Mouse (Mus musculus) heart, postnatal 0 days (tissue): ENCODE measurements around the gene Ywhag. TPM values are rescaled to one million over a fixed set of nuclear protein-coding genes. Genes with fewer than 3 reads are reported as not detected.
A peak's percentile ranks its signal among the peaks of the same experiment; 100 is the strongest.

ENCODE experiments used
- ATAC-seq: fragments of 200-750 bp; cut with Nextera tagmentation; 2 replicates; pipeline ENCODE4 v1.8.0; 2017; ENCODE audit warnings: low read depth, moderate number of reproducible peaks, moderate library complexity; ENCODE audit not compliant: insufficient read depth
- DNase-seq: peaks from one replicate; pipeline ENCODE4 v3.0.0-alpha.2; 2016; ENCODE audit warnings: low spot score
- H3K27ac ChIP-seq: fragments of 300-500 bp; sonication (generic); 2 replicates; pipeline ENCODE4 v1.5.1; 2014; ENCODE audit warnings: low read depth, mild to moderate bottlenecking
- H3K27me3 ChIP-seq: fragments of 300-500 bp; sonication (generic); 2 replicates; pipeline ENCODE4 v1.6.1; 2014; ENCODE audit warnings: low read length, mixed read lengths; ENCODE audit not compliant: control insufficient read depth, insufficient read depth
- H3K36me3 ChIP-seq: fragments of 300-500 bp; sonication (generic); replicated peaks from 2 replicates; pipeline ENCODE4 v1.6.1; 2014; ENCODE audit warnings: low read length, mixed read lengths; ENCODE audit not compliant: control insufficient read depth, insufficient read depth
- H3K4me1 ChIP-seq: fragments of 300-500 bp; sonication (generic); 2 replicates; pipeline ENCODE4 v1.6.1; 2014; ENCODE audit warnings: antibody characterized with exemption; ENCODE audit not compliant: control insufficient read depth, insufficient read depth
- H3K4me2 ChIP-seq: fragments of 300-500 bp; sonication (generic); 2 replicates; pipeline ENCODE4 v1.6.1; 2014; ENCODE audit warnings: low read depth, mild to moderate bottlenecking, low read length, moderate library complexity
- H3K4me3 ChIP-seq: fragments of 300-500 bp; sonication (generic); 2 replicates; pipeline ENCODE4 v1.5.1; 2014; ENCODE audit warnings: low read depth, low read length
- H3K9ac ChIP-seq: fragments of 300-500 bp; sonication (generic); replicated peaks from 2 replicates; pipeline ENCODE4 v1.6.1; 2014; ENCODE audit warnings: low read depth, low read length, mixed read lengths
- H3K9me3 ChIP-seq: fragments of 300-500 bp; sonication (generic); replicated peaks from 2 replicates; pipeline ENCODE4 v1.6.1; 2016; ENCODE audit warnings: low read length; ENCODE audit not compliant: control insufficient read depth
- CTCF ChIP-seq: IDR thresholded peaks from 2 replicates; pipeline ENCODE4 v1.5.1; 2016; ENCODE audit warnings: antibody characterized with exemption, control low read depth, low read depth
- EP300 ChIP-seq: IDR thresholded peaks from 2 replicates; pipeline ENCODE4 v1.6.1; 2016; ENCODE audit warnings: antibody characterized with exemption, low read depth
- WGBS: fragments of 180-500 bp; shearing (Covaris S2); extraction: QIAGEN DNeasy Blood & Tissue Kit; methylation state at CpG from one replicate; pipeline ENCODE4 v1.1.7; 2014; 5-methylcytosine and 5-hydroxymethylcytosine counted together
- polyA plus RNA-seq: library from polyadenylated mRNA; unstranded; fragments of >200 nt; fragmentation: Nextera tagmentation; extraction: Ambion mirVana; gene quantifications from 2 replicates; pipeline ENCODE4 v1.2.1, GENCODE M21; 2015
- total RNA-seq: library from RNA; depleted of rRNA; stranded (reverse); fragments of >200 nt; gene quantifications from 2 replicates; pipeline ENCODE4 v1.2.3, GENCODE M21; 2014; ENCODE audit warnings: low replicate concordance

Gene Ywhag
- total and polyA plus RNA-seq, 2 experiments from 2014 or later = 67.2 to 149 TPM

DNA sequence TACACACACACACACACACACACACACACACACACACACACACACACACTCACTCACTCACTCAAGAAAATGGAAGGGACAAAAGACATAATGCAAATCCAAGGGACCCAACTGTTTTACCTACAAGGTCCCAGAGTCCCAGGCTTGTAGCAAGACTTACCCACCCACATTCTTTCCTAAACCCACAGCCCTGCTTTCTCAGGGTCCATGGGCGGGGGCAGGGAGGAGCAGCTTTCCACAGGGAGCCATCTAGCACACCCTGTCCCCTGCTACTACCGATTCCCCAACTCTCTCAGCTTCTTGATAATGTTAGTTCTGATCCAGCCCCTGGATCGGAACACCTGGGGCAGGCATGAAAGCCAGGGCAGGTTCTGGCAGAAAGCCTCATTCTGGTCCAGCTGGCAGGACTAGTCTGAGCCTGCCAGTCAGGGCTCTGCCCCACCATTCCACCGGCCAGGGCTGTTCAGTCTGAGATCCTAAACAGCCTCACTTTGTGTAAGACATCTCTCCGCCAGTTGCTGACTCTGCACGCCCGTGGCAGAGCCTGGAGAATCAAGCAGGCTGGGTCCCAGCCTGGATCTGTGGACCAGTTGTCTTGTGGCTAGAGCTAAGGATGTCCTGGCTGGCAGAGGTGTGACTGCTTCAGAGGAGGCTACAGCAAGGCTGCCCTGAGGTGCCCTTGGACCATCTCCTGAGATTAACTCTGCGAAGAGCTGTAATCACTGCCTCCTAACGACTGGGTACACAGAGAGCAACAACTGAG is 41.6 kb downstream of the Ywhag start:
- Histone ChIP-seq H3K9me3 (no peaks in the 10 kb centered on the region), H3K4me1 (peaks cover 3% of the 10 kb centered on the region; the same call in 1 of the 2 replicates), H3K4me3 (no peak overlapping the region), H3K9ac (no peak overlapping the region), H3K27ac (peak overlapping the region; percentile 35; the same call in 1 of the 2 replicates), H3K36me3 (no peaks in the 10 kb centered on the region), H3K4me2 (no peak overlapping the region), H3K27me3 (no peaks in the 10 kb centered on the region)
- DNase-seq (no peak), ATAC-seq (no peak)
- TF ChIP-seq CTCF (no peak), EP300 (no peak)
- 37% methylated on average over 9 of the region's 9 CpGs for WGBS

DNA sequence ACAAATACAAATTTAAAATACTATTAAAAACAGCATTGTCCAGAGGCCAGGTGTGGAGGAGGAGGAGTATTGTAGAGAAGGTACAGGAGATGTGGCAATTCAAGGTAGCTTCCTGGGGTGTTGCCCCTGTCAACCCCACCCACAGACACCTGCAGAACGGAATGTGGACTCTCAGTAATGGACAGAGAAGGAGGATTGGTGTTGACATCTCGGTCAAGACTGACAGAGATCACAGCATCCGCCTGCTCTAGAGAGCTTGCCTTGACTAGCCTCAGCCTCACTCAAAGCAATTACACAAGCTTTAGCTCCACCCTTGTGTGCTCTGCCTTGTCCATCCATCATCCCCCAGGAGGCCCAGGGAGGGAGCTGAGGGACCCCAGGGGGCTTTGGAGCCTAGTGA is 43.5 kb downstream of the Ywhag start:
- H3K9me3 ChIP-seq = no peaks in the 10 kb centered on the region
- no peak overlapping the region for H3K4me2 ChIP-seq
- no peak overlapping the region for H3K27ac ChIP-seq
- no peak overlapping the region for H3K9ac ChIP-seq
- peaks cover 6% of the 10 kb centered on the region; the same call in 1 of the 2 replicates for H3K4me1 ChIP-seq
- TF ChIP-seq EP300 (no peak), CTCF (no peak)
- 54% methylated on average over 3 of the region's 3 CpGs for WGBS
- H3K36me3 ChIP-seq = no peaks in the 10 kb centered on the region
- DNase-seq = no peak
- H3K27me3 ChIP-seq = no peaks in the 10 kb centered on the region
- no peak for ATAC-seq
- no peak overlapping the region for H3K4me3 ChIP-seq

DNA sequence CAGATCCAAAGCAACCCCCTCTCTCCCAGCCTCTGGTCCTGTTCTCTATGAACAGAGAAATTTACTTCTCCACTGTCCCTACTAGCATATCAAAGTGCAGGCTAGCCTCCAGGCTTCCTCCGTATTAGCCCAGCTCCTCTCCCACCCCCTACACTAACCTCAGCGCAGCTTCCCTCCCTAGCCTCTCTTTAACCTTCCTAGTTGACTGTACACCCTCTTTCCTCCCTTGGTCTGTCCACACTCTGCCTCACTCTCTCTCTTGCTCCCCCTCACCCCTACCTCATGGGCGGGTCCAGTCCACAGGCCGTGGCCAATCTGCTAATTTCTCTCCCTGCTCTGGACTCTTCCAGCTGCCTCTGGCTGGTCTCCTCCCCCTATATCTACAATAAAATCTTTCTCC is 44.1 kb downstream of the Ywhag start:
- DNase-seq (no peak), ATAC-seq (no peak)
- Histone ChIP-seq H3K9me3 (no peaks in the 10 kb centered on the region), H3K4me3 (no peak overlapping the region), H3K36me3 (no peaks in the 10 kb centered on the region), H3K27me3 (no peaks in the 10 kb centered on the region), H3K27ac (no peak overlapping the region), H3K9ac (no peak overlapping the region), H3K4me2 (no peak overlapping the region), H3K4me1 (peaks cover 6% of the 10 kb centered on the region; the same call in 1 of the 2 replicates)
- WGBS = 45% methylated on average over 4 of the region's 4 CpGs
- TF ChIP-seq EP300 = no peak
- no peak for TF ChIP-seq CTCF

DNA sequence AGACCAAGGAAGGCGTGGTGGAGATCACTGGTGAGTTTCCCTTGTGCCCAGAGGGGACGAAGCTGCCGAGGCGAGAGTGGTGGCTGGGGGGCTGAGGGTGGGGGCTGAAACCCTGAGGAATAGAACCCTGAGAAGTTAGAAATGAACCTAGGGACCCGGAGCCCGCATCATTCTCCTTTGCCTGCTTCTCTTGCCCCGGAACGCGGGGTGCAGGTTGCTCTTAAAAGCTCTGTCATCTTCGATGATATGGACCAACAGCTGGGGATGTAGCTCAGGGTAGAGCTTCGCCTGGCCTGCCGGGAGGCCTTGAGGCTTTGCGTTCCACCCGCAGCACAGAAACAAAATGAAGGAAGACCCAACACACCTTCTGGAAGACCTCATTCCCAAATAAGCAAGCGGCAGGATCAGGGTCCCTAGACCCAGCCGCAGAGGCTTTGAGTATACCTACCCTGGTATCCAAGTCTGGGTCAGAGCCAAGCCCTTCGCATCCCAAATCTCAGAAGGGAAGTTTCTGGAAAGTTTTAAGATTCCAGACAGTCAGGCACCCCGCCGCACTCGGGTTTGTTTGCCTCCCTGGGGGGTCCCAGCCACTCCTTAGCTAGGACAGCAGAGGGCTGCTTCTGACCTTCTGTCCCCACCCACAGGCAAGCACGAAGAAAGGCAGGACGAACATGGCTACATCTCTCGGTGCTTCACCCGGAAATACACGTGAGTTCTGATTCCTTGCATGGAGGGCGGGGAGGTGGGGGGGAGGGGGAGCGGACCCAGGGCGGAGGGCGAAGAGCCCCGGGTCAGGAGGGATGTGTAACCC is 45.8 kb downstream of the Ywhag start:
- H3K9ac ChIP-seq = peak overlapping the region; percentile 81
- ATAC-seq (no peak; the same call in 1 of the 2 replicates), DNase-seq (no peak)
- TF ChIP-seq CTCF = no peak
- no peak for TF ChIP-seq EP300
- peak overlapping the region; percentile 65 for H3K4me3 ChIP-seq
- peak overlapping the region; percentile 82 for H3K27ac ChIP-seq
- no peaks in the 10 kb centered on the region for H3K9me3 ChIP-seq
- peak overlapping the region; percentile 66 for H3K4me2 ChIP-seq
- H3K36me3 ChIP-seq = no peaks in the 10 kb centered on the region
- H3K4me1 ChIP-seq = peaks cover 6% of the 10 kb centered on the region; the same call in 1 of the 2 replicates
- no peaks in the 10 kb centered on the region for H3K27me3 ChIP-seq
- 2% methylated on average over 28 of the region's 30 CpGs for WGBS

DNA sequence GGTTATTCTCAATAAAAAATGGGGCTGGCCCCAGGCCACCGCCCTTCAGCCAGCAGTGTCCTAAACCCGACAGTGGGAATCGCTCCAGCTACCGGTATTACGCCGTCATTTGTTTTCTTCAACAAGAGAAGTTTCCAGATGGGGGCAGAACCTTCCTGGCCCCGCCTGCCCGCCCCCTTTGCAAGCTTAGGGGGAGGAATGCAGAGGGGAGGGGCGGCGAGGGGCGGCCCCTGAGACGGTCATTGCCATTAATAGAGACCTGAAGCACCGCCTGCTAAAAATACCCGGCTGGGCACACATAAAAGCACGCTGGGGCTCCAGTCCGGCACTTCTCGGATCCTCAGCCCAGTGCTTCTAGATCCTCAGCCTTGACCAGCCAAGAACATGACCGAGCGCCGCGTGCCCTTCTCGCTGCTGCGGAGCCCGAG is 46.7 kb downstream of the Ywhag start, which contains the start of gene Hspb1:
Gene Hspb1, plus strand, starts transcription at position 245 of the 428 bp plus-strand sequence.
- H3K4me3 ChIP-seq = peak within 1 kb of the TSS; percentile 65
- peaks cover 6% of the 10 kb centered on the region; the same call in 1 of the 2 replicates for H3K4me1 ChIP-seq
- H3K36me3 ChIP-seq = no peaks in the 10 kb centered on the region
- peak; percentile 92 for ATAC-seq
- H3K9ac ChIP-seq = peak within 1 kb of the TSS; percentile 81
- H3K27me3 ChIP-seq = no peaks in the 10 kb centered on the region
- peak within 1 kb of the TSS; percentile 93 for H3K27ac ChIP-seq
- H3K9me3 ChIP-seq = no peaks in the 10 kb centered on the region
- peak within 1 kb of the TSS; percentile 66 for H3K4me2 ChIP-seq
- under 1% methylated on average over 24 of the region's 24 CpGs for WGBS
- peak; percentile 98 for DNase-seq
- peak; percentile 32; the same call in 1 of the 2 replicates for TF ChIP-seq EP300
- no peak for TF ChIP-seq CTCF
